Mouse (Mus musculus) bone marrow macrophage, adult 2 months (primary cell): ENCODE data around the gene Wfdc1. TPM values are rescaled to one million over a fixed set of nuclear protein-coding genes. Genes with fewer than 3 reads are reported as not detected.

Experiments used
- H3K27ac ChIP-seq: 2 replicates; pipeline ENCODE4 v1.5.1; 2012; ENCODE audit warnings: low read depth, low read length; ENCODE audit not compliant: insufficient read depth
- H3K4me1 ChIP-seq: 2 replicates; pipeline ENCODE4 v1.6.1; 2012; ENCODE audit warnings: low read length; ENCODE audit not compliant: control insufficient read depth, insufficient read depth
- H3K4me3 ChIP-seq: 2 replicates; pipeline ENCODE4 v1.5.1; 2012; ENCODE audit warnings: mild to moderate bottlenecking, low read length, moderate library complexity; ENCODE audit not compliant: insufficient read depth
- CTCF ChIP-seq: IDR thresholded peaks from 2 replicates; pipeline ENCODE4 v1.5.1; 2012; ENCODE audit warnings: low read depth, mild to moderate bottlenecking, low read length, moderate library complexity
- POLR2A ChIP-seq: IDR thresholded peaks from 2 replicates; pipeline ENCODE4 v1.6.1; 2012; ENCODE audit warnings: mild to moderate bottlenecking, low read depth, low read length, borderline replicate concordance
- polyA plus RNA-seq: library from polyadenylated mRNA; stranded (reverse); fragments of >200 nt; gene quantifications from 2 replicates; pipeline ENCODE4 v1.2.4, GENCODE M21; 2012; ENCODE audit not compliant: missing spikeins, insufficient read depth, insufficient read length

The Wfdc1 gene
- polyA plus RNA-seq, 1 experiment: not detected

DNA sequence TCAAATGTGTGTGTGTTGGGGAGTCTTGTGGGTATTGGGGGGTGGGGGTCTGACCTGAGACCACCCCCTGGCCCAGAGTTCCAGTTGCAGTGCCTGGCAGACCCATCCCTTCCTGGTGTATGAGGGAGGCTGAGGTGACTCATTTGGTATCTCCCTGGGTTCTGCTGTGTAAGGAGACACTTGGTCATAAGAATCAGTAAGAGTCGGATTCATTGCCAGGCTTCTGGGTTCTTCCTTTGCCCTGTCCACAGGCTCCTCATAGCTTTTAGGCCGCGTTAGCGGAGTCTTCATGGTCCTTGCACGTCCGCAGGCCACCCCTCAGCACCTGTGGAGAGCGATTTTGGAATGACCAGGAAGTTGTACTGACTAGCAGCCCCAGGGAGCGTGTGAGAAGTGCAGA lies 42.3 kb downstream of the Wfdc1 start:
- peaks cover 53% of the 10 kb centered on the region for H3K4me1 ChIP-seq
- no peak overlapping the region for H3K4me3 ChIP-seq
- TF ChIP-seq CTCF: no peak
- TF ChIP-seq POLR2A: no peak
- no peak overlapping the region for H3K27ac ChIP-seq

DNA sequence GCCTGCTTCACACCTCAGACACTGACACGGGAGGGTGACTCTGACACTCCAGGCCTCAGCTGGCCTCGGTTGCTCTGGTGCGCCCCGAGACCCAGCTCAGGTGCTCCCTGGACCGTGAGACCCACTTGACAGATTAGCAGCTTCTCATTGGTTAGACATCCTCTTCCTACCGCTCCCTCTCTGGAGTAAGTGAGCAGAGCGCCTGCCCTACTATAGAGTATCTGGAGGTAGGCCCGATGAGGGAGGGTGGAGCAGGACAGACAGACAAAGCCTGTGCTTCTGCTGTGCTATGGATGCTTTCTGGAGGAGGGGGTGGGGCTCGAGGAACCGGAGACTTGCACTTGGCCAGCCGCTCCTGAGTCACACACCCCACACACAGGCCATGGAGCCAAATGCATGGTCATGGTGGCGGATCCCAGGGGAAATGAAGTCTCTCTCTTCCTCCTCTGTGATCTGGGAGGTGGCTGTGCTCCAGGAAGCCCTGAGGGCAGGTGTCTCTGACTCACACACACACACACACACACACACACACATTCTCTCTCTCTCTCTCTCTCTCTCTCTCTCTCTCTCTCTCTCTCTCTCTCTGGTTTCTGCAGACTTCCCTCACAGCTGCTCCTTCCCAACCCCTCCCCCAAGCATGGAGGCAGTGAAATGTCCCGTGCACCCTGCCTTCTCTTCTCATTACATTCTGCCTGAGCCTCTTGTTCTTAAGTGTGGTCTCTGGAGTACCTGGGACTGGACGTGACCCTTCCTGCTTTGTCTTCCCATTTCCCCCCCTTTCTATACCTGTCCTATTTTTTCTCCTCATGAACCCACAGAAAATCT lies 42.9 kb downstream of the Wfdc1 start:
- TF ChIP-seq POLR2A: no peak
- no peak for TF ChIP-seq CTCF
- peak overlapping the region; percentile 17; the same call in 1 of the 2 replicates for H3K27ac ChIP-seq
- H3K4me1 ChIP-seq: peaks cover 53% of the 10 kb centered on the region
- no peak overlapping the region for H3K4me3 ChIP-seq

DNA sequence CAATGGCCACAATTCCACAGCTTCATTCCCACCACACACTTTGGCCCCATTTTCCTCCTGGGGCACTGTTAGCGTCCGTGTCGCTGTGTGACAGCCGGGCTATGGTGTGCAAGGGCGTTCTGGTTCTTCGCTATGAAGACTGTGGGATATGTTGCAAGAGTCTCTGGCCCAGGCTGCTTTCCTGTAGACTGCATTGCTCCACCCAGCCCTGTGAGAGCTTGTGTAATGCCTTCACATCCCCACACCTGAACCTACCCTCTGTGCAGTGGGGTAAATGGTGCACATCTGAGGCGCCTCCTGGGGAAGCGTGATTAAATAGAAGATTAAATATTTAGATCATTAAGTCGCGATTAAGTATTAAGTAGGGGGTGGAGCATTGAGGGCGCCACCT lies 43.5 kb downstream of the Wfdc1 start:
- TF ChIP-seq POLR2A (no peak), CTCF (no peak)
- Histone ChIP-seq H3K27ac (peak overlapping the region; percentile 17; the same call in 1 of the 2 replicates), H3K4me3 (no peak overlapping the region)

DNA sequence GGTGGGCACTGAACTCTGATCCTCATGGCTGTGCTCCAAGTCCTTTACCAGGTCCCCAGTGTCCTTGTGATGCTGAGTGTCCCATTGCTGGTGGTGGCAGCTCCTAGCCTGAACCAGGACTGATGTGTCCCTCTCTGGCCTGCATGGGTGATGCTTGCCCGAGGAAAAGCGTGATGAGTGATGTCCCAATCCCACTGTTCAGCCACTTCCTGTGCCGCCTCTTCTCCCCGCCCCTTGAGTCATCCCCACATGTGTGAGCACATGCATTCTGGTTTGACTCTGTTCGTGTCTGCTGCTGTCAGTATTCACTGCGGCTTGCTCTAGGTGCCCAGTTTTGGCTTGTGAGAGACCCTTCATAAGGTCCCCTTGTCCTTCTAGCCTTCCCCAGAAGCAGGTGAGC lies 46.1 kb downstream of the Wfdc1 start:
- TF ChIP-seq POLR2A (no peak), CTCF (no peak)
- peaks cover 61% of the 10 kb centered on the region for H3K4me1 ChIP-seq
- H3K27ac ChIP-seq: peak overlapping the region; percentile 79
- H3K4me3 ChIP-seq: no peak overlapping the region

More for the DNA sequence above, 43.5 kb downstream of the Wfdc1 start:
- peaks cover 53% of the 10 kb centered on the region for H3K4me1 ChIP-seq

DNA sequence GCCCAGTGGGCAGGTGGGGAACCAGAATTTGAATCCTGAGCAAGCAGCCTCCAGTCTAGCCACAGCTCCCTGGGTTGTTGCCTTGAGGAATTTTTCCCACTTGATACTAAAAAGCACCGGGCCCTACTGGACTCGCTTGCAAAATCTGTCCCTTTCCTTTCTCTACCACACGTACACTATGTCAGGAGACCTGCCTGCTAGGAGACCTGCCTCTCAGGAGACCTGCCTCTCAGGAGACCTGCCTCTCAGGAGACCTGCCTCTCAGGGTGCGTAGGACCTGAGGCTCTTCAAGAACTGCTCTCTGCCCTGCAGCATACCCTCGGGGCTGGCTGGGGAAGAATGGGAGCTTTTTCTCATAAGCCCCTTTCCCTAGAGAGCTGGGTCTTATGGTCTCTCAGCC lies 47.3 kb downstream of the Wfdc1 start:
- no peak overlapping the region for H3K4me3 ChIP-seq
- H3K4me1 ChIP-seq: peaks cover 60% of the 10 kb centered on the region
- H3K27ac ChIP-seq: no peak overlapping the region
- TF ChIP-seq CTCF (no peak), POLR2A (no peak)

DNA sequence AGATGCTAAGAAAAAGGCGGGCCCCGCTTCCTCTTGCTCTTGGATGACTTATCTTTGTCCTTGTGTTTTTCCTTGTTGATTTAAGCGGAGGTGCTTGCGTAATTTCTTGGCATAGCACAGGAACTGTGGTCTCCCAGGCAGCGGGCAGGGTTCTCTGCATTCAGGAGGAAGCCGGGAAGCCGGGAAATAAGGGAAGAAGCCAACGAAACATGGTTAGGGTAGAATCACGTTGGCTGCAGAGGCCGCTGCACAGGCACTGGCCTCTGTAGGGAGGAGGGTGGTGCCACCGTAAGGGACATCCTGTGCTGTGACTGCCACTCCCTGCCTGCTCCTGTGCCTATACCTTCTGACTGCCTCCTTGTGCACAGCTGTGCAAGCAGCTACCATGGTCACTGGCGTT lies 49.1 kb downstream of the Wfdc1 start:
- TF ChIP-seq POLR2A (no peak), CTCF (no peak)
- Histone ChIP-seq H3K4me1 (peaks cover 44% of the 10 kb centered on the region), H3K4me3 (no peak overlapping the region), H3K27ac (no peak overlapping the region)

DNA sequence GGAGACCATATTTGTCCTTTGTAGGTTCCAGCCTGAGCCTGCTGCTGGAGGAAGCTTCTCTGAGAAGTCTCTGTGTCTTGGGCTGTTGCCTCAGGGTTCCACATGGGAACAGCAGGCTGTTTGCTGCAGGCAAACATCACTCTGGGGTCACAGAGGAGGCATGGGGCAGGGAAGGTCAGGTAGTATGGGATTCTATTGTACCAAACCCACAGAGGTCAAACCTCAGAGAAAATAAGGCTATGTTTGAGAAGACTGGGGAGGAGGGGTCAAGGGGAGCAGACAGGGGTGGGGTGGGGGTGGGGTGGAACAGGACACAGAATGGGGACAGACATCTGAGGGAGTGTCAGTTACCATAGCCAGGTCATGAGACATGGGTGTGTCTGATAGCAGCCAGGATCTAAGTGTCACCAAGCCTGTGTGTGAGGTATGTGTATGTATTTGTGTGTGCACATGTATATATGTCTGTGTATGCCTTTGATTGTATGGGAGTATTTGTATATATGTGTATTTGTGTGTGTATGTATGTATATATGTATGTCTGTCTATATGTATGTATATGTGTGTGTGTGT lies 50.6 kb downstream of the Wfdc1 start:
- H3K4me3 ChIP-seq: no peak overlapping the region
- H3K27ac ChIP-seq: no peak overlapping the region
- H3K4me1 ChIP-seq: peaks cover 28% of the 10 kb centered on the region
- no peak for TF ChIP-seq CTCF

DNA sequence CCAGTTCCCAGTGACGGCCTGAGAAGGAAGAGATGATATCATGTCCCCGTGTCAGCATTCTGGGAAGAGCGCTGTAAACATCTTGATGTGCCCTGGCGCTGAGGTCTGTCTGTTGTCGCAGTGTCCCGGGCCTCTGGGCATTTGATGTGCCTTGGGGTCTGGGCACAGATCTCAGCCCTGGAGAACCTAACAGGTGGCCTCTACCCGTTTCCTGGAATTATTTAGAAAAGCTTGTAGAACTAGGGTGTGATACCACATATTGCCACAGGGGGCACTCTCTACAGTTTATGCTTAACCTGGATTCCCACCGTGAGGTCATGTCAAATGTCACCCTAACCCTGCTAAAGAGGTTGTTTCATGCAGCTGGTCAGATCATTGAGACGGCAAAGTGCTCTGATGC lies 51.6 kb downstream of the Wfdc1 start:
- Histone ChIP-seq H3K4me1 (peaks cover 20% of the 10 kb centered on the region), H3K27ac (no peak overlapping the region), H3K4me3 (no peak overlapping the region)
- TF ChIP-seq CTCF: peak; percentile 76
- no peak for TF ChIP-seq POLR2A

DNA sequence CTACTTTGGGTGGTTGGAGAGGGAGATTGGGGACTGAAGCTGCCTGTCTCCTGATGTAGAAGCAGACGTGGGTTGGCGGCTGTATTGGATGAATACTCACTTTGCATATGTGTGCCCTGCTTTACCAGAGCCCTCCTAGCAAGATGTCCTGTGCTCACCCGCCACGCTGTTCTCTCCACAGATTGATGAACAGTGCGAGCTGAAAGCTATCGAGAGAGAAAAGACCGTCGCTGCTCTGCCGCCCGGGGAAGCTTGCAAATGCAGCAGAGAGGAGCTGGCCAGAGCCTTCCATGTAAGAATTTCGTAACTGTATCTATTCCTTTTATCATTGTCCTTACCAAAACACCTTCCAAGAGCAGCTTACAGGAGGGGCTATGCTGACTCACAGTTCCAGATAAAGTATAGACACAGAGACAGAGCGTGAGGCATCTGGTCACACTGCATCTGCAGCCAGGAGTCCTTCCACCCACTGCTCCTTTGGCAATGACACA lies 52.9 kb downstream of the Wfdc1 start:
- Histone ChIP-seq H3K27ac (no peak overlapping the region), H3K4me3 (no peak overlapping the region), H3K4me1 (peaks cover 13% of the 10 kb centered on the region)
- TF ChIP-seq CTCF (no peak), POLR2A (no peak)

DNA sequence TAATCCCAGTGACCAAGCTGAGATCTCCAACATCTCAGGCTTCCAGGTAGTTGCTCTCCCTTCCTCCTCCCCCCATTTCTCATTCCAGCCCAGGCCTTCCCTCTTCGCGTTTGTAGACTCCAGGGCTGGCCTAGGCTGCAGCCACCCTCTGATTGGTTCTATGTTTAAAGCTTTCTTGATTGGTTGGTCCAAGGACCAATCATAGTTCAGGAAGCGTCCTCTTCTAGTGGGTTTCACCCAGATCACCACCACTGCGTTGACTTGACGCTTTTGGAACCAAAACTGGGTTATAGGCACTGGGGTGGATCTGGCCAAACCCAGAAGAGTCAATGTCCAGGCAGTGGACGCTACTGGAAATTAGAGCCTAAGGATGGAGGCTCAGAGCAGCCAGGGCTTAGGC lies 56.2 kb downstream of the Wfdc1 start:
- Histone ChIP-seq H3K27ac (no peak overlapping the region), H3K4me3 (no peak overlapping the region), H3K4me1 (peaks cover 4% of the 10 kb centered on the region; the same call in 1 of the 2 replicates)
- no peak for TF ChIP-seq POLR2A
- TF ChIP-seq CTCF: no peak
